Mouse (Mus musculus) liver, embryonic 14.5 days (tissue): ENCODE results near the gene Lrrc8b.

ENCODE experiments used
- CTCF ChIP-seq: IDR thresholded peaks from 2 replicates; pipeline ENCODE4 v1.5.1; 2016; ENCODE audit warnings: antibody characterized with exemption, low read depth, control low read depth
- EP300 ChIP-seq: IDR thresholded peaks from 2 replicates; pipeline ENCODE4 v1.6.1; 2016; ENCODE audit warnings: antibody characterized with exemption, low read depth

DNA sequence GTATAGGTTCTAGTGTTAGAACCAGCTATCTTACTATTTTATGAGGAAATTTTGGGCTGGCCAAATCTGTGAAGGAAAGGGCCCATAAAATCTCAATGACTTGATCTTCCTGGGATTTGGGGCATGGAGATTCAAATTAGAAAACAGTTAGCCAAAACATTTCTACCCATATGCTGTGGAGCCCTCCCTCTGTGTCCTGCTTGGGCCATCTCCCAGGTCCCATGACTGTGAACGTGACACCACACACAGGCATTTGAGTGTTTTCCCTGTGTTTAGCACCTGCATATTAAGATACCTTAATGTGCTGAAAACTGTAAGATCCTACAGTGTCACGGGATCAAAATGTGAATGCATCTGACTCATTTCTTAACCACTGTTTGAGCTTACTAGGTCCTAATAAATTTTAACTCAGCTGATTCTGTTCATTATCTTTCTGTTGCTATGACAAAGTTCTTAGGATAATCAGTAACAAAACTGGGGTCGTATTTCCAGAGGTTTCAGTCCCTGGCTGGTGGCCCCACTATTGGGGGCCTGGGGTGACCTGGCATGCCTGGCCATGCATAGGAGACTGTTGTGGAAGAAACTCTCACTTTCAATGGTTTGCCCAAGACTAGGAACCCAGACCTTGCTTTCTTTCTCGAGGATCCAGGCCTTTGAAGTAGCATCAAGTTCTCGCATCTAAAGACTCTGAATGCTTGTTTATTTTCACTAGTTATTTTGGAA is 57.6 kb downstream of the Lrrc8b start:
- no peak for TF ChIP-seq CTCF
- no peak for TF ChIP-seq EP300
